Mouse (Mus musculus) stomach, postnatal 0 days (tissue): ENCODE results near the gene Il1r1.
A peak's percentile ranks its signal among the peaks of the same experiment; 100 is the strongest.

ENCODE experiments used
- CTCF ChIP-seq: IDR thresholded peaks from 2 replicates; pipeline ENCODE4 v1.5.1; 2016; ENCODE audit warnings: antibody characterized with exemption, low read depth, mild to moderate bottlenecking, moderate library complexity
- EP300 ChIP-seq: optimal IDR thresholded peaks from 2 replicates; pipeline ENCODE3; 2016; ENCODE audit warnings: antibody characterized with exemption

DNA sequence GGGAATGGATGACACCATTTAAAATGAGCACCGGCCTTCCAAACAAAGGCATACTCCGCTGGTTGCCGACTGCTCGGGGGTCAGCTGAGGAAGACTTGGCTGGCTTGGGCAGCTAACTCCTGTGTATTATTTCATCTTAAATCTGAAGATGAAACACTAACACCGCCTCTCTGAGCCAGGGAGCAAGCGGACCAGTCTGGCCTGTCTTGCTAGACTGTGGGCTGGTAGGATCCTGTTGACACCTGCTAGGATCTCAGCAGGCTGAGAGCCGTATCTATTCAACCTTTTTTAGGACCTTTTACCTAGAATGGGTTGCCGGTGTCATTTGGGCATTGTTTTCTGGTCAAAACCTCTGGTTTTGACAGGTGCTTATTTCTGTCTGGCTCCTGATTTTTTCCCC is 92.8 kb downstream of the Il1r1 start:
- TF ChIP-seq CTCF: no peak
- TF ChIP-seq EP300: peak; percentile 47
